Mouse (Mus musculus): ENCODE data around the gene Slc35a1.

GRCm38 (mm10) chr4:34708127-34708526, 20.9 kb upstream of the Slc35a1 start:
- TF ChIP-seq POLR2A (IDR thresholded peaks at IDR 0.05; ENCODE audit: insufficient read length, low read depth) (no peak), TCF12 (IDR thresholded peaks at IDR 0.05; ENCODE audit: insufficient read depth, poor library complexity, severe bottlenecking) (no peak)
